Mouse (Mus musculus) spleen, adult 2 months (tissue): Measurements from ENCODE around the gene Spag16.
"Not testable (repeated sequence)": the region's sequence is repeated elsewhere in the genome, so short reads cannot be mapped to it uniquely, and the experiment has no call there.

Experiments used
- CTCF ChIP-seq: fragments of 200-500 bp; IDR thresholded peaks from 2 replicates; pipeline ENCODE4 v1.5.1; 2011; ENCODE audit warnings: mild to moderate bottlenecking, inconsistent platforms; ENCODE audit not compliant: insufficient read depth, insufficient read length, insufficient replicate concordance; ENCODE audit errors: extremely low read depth
- POLR2A ChIP-seq: fragments of 200-500 bp; IDR thresholded peaks from 2 replicates; pipeline ENCODE4 v1.6.1; 2011; ENCODE audit warnings: low read depth, low read length, inconsistent platforms

DNA sequence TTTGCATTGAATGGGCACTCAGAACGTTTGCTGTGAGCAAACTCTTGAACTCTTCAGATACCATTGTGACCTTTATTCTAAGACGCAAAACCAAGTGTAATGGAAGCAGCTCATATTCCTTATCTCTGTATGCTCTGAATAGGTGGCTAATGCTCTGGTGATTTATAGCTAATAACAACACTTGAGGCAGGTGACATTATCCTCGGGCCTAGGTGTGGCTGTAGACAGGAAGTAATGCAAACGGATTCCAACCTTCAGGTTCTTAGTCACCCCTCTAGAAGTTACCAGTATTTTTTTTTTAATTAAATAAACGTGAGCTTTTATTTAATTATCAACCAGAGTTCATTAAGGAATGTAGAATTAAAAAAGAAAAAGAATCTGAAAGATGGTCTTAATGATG, 1.1 kb upstream of the Spag16 start:
- not testable (repeated sequence) for TF ChIP-seq CTCF, POLR2A
